Mouse (Mus musculus) limb, embryonic 10.5 days (tissue): ENCODE results near the gene Kcng3. TPM values are rescaled to one million over a fixed set of nuclear protein-coding genes. Genes with fewer than 3 reads are reported as not detected.

Experiments used
- DNase-seq: peaks from one replicate; pipeline ENCODE4 v3.0.0-alpha.2; 2017; ENCODE audit warnings: low spot score
- H3K27ac ChIP-seq: fragments of 300-500 bp; sonication (generic); 2 replicates; pipeline ENCODE4 v1.5.1; 2016; ENCODE audit warnings: mild to moderate bottlenecking
- H3K27me3 ChIP-seq: fragments of 300-500 bp; sonication (generic); 2 replicates; pipeline ENCODE4 v1.6.1; 2016; ENCODE audit warnings: low read depth, mild to moderate bottlenecking; ENCODE audit not compliant: poor library complexity, severe bottlenecking
- H3K36me3 ChIP-seq: fragments of 300-500 bp; sonication (generic); 2 replicates; pipeline ENCODE4 v1.6.1; 2016; ENCODE audit warnings: mild to moderate bottlenecking, moderate library complexity
- H3K4me1 ChIP-seq: fragments of 300-500 bp; sonication (generic); 2 replicates; pipeline ENCODE4 v1.6.1; 2016
- H3K4me3 ChIP-seq: fragments of 300-500 bp; sonication (generic); 2 replicates; pipeline ENCODE4 v1.5.1; 2016; ENCODE audit warnings: mild to moderate bottlenecking, moderate library complexity
- H3K9me3 ChIP-seq: fragments of 300-500 bp; sonication (generic); replicated peaks from 2 replicates; pipeline ENCODE4 v1.6.1; 2016; ENCODE audit warnings: mild to moderate bottlenecking
- WGBS: fragments of 180-500 bp; shearing (Covaris S2); methylation state at CpG from one replicate; pipeline ENCODE4 v1.1.7; 2016; 5-methylcytosine and 5-hydroxymethylcytosine counted together
- polyA plus RNA-seq: library from polyadenylated mRNA; unstranded; fragments of >200 nt; fragmentation: Nextera tagmentation; extraction: Ambion mirVana; gene quantifications from 2 replicates; pipeline ENCODE4 v1.2.1, GENCODE M21; 2016

The Kcng3 gene
- polyA plus RNA-seq = not detected in 2 replicates

- Histone ChIP-seq H3K27ac (peak within 1 kb of the TSS; percentile 37), H3K4me1 (peaks cover 30% of the 10 kb centered on the region), H3K9me3 (no peaks in the 10 kb centered on the region), H3K36me3 (no peaks in the 10 kb centered on the region), H3K27me3 (peaks cover 73% of the 10 kb centered on the region), H3K4me3 (peak within 1 kb of the TSS; percentile 59)
- peak; percentile 58 for DNase-seq
- under 1% methylated on average over 86 of the region's 86 CpGs for whole genome bisulfite sequencing
Measured at GRCm38 (mm10) chr17:83631783-83632652, at the start of gene Kcng3. Gene Kcng3, minus strand, starts transcription at chr17:83631895.

GRCm38 (mm10) chr17:83677370-83677769 is 45.7 kb upstream of the Kcng3 start:
- Histone ChIP-seq H3K27me3 (no peaks in the 10 kb centered on the region), H3K9me3 (no peaks in the 10 kb centered on the region), H3K36me3 (no peaks in the 10 kb centered on the region), H3K4me1 (no peaks in the 10 kb centered on the region), H3K27ac (no peak overlapping the region), H3K4me3 (no peak overlapping the region)
- 86% methylated on average over 1 of the region's 1 CpGs for WGBS
- DNase-seq = no peak

GRCm38 (mm10) chr17:83672685-83673084 is 41.0 kb upstream of the Kcng3 start:
- H3K9me3 ChIP-seq = no peaks in the 10 kb centered on the region
- H3K4me3 ChIP-seq = no peak overlapping the region
- H3K36me3 ChIP-seq = no peaks in the 10 kb centered on the region
- WGBS = 87% methylated on average over 4 of the region's 4 CpGs
- H3K27ac ChIP-seq = no peak overlapping the region
- DNase-seq = no peak
- H3K27me3 ChIP-seq = no peaks in the 10 kb centered on the region
- no peaks in the 10 kb centered on the region for H3K4me1 ChIP-seq

- DNase-seq = no peak
- Histone ChIP-seq H3K36me3 (no peaks in the 10 kb centered on the region), H3K4me1 (peaks cover 2% of the 10 kb centered on the region; the same call in 1 of the 2 replicates), H3K4me3 (no peak overlapping the region), H3K9me3 (no peaks in the 10 kb centered on the region), H3K27ac (no peak overlapping the region), H3K27me3 (no peaks in the 10 kb centered on the region)
- WGBS = 91% methylated on average over 3 of the region's 3 CpGs
Measured at GRCm38 (mm10) chr17:83667934-83668690, 36.4 kb upstream of the Kcng3 start.

- Histone ChIP-seq H3K4me1 (peaks cover 2% of the 10 kb centered on the region; the same call in 1 of the 2 replicates), H3K27ac (no peak overlapping the region), H3K4me3 (no peak overlapping the region), H3K9me3 (no peaks in the 10 kb centered on the region), H3K27me3 (no peaks in the 10 kb centered on the region), H3K36me3 (no peaks in the 10 kb centered on the region)
- 71% methylated on average over 13 of the region's 13 CpGs for WGBS
- DNase-seq = no peak
Measured at GRCm38 (mm10) chr17:83666597-83667287, 35.0 kb upstream of the Kcng3 start.

GRCm38 (mm10) chr17:83664761-83665160 is 33.1 kb upstream of the Kcng3 start:
- H3K4me3 ChIP-seq = no peak overlapping the region
- no peaks in the 10 kb centered on the region for H3K9me3 ChIP-seq
- no peaks in the 10 kb centered on the region for H3K27me3 ChIP-seq
- no peak for DNase-seq
- H3K27ac ChIP-seq = no peak overlapping the region
- peaks cover 2% of the 10 kb centered on the region; the same call in 1 of the 2 replicates for H3K4me1 ChIP-seq
- H3K36me3 ChIP-seq = no peaks in the 10 kb centered on the region
- 40% methylated on average over 8 of the region's 8 CpGs for WGBS

GRCm38 (mm10) chr17:83658943-83659342 is 27.2 kb upstream of the Kcng3 start:
- Histone ChIP-seq H3K9me3 (no peaks in the 10 kb centered on the region), H3K4me3 (no peak overlapping the region), H3K27me3 (no peaks in the 10 kb centered on the region), H3K36me3 (no peaks in the 10 kb centered on the region), H3K27ac (no peak overlapping the region), H3K4me1 (peaks cover 14% of the 10 kb centered on the region)
- no peak for DNase-seq
- WGBS = 67% methylated on average over 1 of the region's 1 CpGs

GRCm38 (mm10) chr17:83657375-83657774 is 25.7 kb upstream of the Kcng3 start:
- Histone ChIP-seq H3K27me3 (no peaks in the 10 kb centered on the region), H3K27ac (no peak overlapping the region), H3K9me3 (no peaks in the 10 kb centered on the region), H3K4me3 (no peak overlapping the region), H3K4me1 (peaks cover 14% of the 10 kb centered on the region), H3K36me3 (no peaks in the 10 kb centered on the region)
- no peak for DNase-seq
- 73% methylated on average over 9 of the region's 9 CpGs for WGBS

GRCm38 (mm10) chr17:83655732-83656131 is 24.0 kb upstream of the Kcng3 start:
- H3K36me3 ChIP-seq = no peaks in the 10 kb centered on the region
- WGBS = 85% methylated on average over 3 of the region's 3 CpGs
- no peaks in the 10 kb centered on the region for H3K9me3 ChIP-seq
- H3K27ac ChIP-seq = no peak overlapping the region
- H3K4me3 ChIP-seq = no peak overlapping the region
- no peaks in the 10 kb centered on the region for H3K27me3 ChIP-seq
- H3K4me1 ChIP-seq = peaks cover 14% of the 10 kb centered on the region
- DNase-seq = no peak

- H3K36me3 ChIP-seq = no peaks in the 10 kb centered on the region
- DNase-seq = no peak
- H3K4me1 ChIP-seq = peaks cover 14% of the 10 kb centered on the region
- H3K4me3 ChIP-seq = no peak overlapping the region
- WGBS = 72% methylated on average over 13 of the region's 13 CpGs
- H3K9me3 ChIP-seq = no peaks in the 10 kb centered on the region
- peak overlapping the region; percentile 30 for H3K27ac ChIP-seq
- no peaks in the 10 kb centered on the region for H3K27me3 ChIP-seq
Measured at GRCm38 (mm10) chr17:83654651-83655136, 23.0 kb upstream of the Kcng3 start.

GRCm38 (mm10) chr17:83653635-83654034 is 21.9 kb upstream of the Kcng3 start:
- H3K36me3 ChIP-seq = no peaks in the 10 kb centered on the region
- WGBS = 92% methylated on average over 3 of the region's 3 CpGs
- H3K27ac ChIP-seq = no peak overlapping the region
- no peak overlapping the region for H3K4me3 ChIP-seq
- no peak for DNase-seq
- peaks cover 14% of the 10 kb centered on the region for H3K4me1 ChIP-seq
- H3K9me3 ChIP-seq = no peaks in the 10 kb centered on the region
- no peaks in the 10 kb centered on the region for H3K27me3 ChIP-seq

- no peaks in the 10 kb centered on the region for H3K9me3 ChIP-seq
- no peak overlapping the region for H3K27ac ChIP-seq
- DNase-seq = no peak
- no peaks in the 10 kb centered on the region for H3K27me3 ChIP-seq
- peaks cover 8% of the 10 kb centered on the region for H3K4me1 ChIP-seq
- no peak overlapping the region for H3K4me3 ChIP-seq
- no peaks in the 10 kb centered on the region for H3K36me3 ChIP-seq
- WGBS = 81% methylated on average over 7 of the region's 7 CpGs
Measured at GRCm38 (mm10) chr17:83650932-83651682, 19.4 kb upstream of the Kcng3 start.
